Mouse (Mus musculus) c-Kit-positive CD71-positive TER-119-positive erythroid progenitor cells, embryonic 14.5 days (primary cell): ENCODE data around the gene Leng1.
"Not testable (repeated sequence)": the region's sequence is repeated elsewhere in the genome, so short reads cannot be mapped to it uniquely, and the experiment has no call there.

ENCODE experiments used
- DNase-seq: peaks from one replicate; pipeline ENCODE4 v3.0.0-alpha.2; 2013; ENCODE audit warnings: low spot score

The Leng1 gene

DNA sequence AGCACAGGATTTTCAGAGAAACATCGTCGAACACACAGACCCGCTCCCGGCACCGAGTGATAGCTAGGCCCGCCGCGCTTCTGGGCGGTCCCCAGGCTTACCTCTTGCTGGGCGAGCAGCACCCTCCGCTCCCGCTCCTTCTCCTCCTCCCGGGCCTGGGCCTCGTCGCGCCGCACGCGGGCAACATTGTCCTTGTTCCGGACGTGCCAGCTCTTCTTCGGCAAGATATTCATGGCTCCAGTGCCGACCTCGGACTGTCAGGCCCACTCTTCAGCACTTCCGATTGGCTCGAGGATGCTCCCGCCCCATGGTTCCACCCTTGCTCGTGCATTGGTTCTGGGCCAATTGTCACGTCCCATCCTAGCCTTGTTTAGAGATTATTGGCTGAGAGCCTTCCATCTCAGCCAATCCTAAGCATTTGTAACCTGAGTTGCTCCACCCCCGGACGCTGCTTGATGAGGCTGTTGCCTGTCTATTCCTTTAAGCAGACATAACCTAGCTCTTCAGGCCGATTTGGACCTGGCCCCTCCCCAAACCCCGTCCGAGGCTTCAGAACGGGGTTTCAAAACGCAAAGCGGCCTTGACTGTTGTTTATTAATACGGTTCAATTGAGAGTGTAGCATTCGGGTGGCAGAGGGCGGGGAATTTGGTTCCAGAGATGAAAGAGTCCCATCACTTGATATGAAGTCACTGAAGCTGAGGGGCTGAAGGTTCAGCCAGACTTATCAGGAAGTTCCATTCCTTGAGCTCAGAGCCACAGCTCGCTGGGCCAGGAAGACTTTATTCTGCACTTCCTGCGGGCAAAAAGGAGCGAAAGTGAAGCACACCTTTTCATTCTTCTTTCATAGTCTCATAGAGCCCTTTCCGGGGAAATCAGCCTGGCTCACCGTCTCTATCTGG is at the start of gene Leng1:
Gene Leng1, minus strand, starts transcription at position 626 of the 900 bp plus-strand sequence.
- DNase-seq: peak; percentile 98

DNA sequence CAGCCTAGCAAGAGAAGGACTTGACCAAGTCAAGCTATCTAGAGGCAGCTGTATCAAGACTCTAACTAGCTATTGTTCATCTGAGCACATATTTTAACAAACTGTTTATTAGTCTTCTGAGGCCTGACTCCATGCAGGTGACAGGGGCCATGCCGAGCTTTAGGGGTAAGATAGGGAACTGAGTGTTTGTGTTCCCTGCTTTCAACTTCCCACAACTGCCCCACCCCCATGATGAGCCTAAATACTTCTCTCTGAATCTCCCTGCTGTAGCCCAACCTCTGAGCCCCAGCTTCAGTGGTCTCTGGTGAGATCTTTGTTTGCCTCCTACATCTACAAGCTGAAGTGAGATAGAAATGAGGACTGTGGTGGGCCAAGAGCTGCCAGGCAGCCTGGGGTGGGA is 49.6 kb upstream of the Leng1 start:
- no peak for DNase-seq

DNA sequence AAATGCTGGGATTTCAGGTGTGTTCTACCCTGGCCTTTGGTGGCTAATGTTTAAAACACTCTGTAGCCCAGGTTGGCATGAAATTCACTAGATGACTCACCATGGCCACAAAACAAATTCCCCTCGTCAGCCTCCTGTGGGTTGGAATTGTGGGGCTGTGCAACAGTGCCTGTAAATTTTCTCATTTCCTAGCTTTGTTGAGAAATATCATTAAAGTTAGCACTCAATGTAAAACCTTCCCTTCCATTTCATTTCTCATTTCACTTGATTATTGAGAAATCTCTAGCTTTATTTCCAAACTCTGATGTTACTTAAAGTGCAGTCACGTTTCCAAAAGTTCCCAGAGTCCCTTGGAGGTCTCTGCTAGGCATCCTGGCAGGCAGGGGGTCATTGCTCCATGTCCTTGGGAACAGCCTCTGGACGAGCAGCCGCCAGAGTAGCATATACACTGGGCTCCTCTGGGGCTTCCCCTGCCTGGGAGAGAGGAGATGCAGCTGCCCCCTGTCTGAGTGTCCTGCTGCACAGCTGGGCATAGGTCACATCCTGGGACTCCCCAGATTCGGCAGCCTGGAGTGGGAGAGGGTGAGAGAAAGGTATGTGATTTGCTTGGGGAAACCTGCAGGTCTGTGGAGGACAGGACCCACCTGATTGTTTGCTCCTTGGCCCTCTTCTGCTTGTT is 46.8 kb upstream of the Leng1 start:
- no peak for DNase-seq

DNA sequence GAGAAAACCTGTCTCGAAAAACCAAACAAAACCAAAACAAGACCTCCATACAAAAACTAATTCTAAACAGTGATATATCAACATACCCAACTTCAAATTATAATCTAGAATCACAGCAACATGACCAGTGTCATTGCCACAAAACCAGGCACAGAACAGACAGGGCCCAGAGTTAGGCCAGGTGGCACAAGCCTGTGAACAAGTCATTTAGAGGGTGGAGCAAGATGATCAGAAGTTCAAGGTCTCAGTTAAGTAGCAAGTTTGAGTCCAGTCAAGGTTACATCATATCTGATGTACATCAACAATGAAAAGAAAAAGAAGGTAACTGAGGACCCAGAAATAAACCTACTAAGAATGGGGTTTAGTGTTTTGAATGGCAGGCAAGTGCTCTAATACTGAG is 43.4 kb upstream of the Leng1 start:
- no peak for DNase-seq

DNA sequence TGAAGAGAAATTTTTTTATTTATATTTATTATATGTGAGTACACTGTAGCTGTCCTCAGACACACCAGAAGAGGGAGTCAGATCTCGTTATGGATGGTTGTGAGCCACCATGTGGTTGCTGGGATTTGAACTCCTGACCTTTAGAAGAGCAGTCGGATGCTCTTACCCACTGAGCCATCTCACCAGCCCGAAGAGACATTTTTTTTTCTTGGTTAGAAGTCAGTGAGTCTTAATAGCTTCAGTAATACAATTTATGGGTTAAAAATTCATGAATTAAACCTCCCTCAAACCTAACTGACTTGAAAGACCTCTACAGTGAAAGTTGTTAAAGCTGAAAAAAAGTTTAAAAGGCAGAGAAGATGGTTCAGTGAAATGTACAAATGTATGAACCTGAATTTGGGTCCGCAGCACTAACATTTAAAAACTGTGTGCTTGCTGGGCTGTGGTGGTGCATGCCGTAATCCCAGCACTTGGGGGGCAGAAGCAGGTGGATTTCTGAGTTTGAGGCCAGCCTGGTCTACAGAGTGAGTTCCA is 42.9 kb upstream of the Leng1 start:
- DNase-seq: not testable (repeated sequence)

DNA sequence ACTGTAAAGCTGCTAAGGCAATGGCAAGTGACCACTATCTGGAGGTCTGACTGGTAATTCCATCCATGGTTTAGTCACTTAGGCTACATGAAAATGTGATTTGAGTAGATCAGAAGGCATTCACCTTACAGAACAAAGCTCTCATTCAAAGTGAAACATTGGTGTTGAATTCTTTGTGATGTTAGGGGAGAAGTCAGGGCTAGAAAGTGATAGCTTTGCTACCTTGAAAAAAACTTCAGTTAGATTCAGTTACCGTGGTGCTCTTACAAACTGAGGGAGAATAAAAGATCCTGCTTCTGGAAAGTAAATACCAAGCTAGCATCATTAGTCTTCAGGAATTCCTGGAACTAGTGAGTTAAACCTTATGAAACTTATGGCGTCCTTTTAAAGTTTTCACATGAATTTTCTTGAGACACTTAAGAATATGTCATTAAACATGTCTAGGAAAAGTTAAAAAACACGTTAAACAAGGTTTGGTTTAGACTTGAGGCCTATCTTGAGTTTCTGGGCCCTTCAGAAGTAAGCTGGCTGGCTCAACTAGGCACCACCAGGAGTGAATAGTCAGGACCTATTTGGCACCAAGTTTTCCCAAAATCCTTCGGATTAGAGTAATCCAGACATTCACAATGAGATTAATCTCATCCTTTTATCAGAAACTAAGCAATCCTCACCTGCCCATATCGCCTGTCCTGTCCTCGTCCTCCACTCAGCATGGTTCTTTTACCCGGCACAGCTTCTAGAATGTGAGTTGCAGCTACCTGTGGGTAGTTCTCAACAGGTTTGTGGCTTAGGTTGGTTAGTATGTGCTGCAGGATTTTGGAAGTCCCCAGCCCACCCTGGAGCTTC is 42.2 kb upstream of the Leng1 start:
- no peak for DNase-seq

DNA sequence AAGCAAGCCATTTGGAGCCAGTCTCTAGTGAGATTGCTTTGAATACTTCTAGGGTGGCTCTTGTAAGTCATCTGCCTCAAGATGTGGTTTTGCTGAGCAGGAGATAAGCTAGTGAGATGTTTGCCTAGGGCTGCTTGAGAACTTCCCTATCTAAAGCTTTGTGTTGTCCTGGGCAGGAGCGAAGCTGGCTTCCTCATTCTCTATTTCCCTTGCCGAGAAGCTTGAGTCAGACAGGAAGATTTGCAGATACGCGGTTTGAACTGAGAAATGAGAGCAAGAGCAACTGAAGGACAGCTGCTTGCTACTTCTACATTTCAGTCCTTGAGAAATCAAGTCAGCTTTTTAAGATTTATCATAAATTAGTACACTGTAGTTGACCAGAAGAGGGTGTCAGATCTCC is 41.4 kb upstream of the Leng1 start:
- DNase-seq: peak; percentile 44

DNA sequence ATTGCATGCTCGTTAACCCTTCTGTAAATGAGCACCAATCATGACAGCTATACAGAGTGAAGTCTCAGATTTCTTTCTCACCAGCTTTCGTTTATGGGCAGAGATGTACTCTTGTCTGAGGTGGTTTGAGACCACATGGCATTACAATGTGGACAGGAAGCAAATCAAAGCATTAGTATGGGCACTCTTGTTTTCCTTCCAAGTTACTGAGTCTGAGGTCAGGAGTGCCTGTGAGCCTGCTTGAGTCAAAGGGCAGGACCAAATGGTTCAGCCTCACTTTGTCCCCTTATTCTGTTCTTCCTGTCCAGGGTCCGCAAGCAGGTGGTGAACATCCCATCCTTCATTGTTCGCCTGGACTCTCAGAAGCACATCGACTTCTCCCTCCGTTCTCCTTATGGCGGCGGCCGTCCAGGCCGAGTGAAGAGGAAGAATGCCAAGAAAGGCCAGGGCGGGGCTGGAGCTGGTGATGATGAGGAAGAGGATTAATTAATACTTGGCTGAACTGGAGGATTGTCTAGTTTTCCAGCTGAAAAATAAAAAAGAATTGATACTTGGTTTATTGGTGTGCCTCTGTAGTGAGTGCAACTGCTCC is 40.8 kb upstream of the Leng1 start:
- DNase-seq: no peak

DNA sequence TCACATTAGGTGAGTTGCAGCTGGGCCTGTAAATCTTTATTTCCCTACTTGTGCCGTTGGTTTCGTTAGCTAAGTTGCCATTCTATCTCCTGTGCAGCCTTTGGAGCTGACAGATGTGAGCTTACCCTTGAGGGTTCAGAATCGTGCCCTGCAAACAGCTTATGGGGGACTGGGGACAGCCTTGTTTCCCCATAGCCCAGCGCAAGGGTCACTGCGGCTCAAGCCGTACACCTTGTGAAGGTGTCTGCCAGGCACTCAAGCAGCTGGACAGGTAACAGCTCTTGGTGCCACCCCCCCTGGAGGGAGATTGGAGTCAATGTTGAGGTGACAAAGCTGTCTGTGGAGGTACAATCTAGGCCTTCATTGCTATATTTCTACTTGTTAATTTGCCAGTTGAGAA is 40.3 kb upstream of the Leng1 start:
- DNase-seq: no peak

DNA sequence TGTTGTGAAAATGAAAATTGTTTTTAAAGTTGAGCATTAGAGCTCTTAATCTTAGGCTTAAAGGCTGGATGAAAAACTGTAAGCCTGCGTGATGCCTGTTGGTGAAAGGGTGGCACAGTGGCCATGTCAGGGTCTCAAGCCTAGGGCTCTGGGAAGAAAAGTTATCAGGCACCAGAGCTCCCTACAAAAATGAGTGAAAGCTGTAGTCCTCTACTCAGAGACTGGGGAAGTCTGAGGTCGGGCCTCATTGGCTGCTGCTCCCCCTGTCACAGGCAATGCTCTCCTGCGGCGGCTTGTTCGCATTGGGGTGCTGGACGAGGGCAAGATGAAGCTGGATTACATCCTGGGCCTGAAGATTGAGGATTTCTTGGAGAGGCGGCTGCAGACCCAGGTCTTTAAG is 39.8 kb upstream of the Leng1 start:
- DNase-seq: not testable (repeated sequence)

DNA sequence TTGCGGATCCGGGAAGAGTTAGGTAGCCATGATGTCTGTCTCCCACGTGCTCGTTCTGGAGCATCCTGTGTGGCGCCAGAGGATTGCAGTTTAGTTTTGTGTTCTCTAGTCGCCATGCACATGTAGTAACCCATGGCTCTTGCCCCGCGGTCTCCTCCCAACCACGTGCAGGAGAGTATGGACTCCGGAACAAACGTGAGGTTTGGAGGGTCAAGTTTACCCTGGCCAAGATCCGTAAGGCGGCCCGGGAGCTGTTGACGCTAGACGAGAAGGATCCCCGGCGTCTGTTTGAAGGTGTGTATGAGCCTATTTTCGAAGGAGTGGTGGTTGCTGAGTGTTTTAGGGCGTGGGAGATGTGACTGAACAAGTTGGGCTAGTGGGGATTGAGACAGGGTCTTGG is 38.8 kb upstream of the Leng1 start:
- DNase-seq: no peak

DNA sequence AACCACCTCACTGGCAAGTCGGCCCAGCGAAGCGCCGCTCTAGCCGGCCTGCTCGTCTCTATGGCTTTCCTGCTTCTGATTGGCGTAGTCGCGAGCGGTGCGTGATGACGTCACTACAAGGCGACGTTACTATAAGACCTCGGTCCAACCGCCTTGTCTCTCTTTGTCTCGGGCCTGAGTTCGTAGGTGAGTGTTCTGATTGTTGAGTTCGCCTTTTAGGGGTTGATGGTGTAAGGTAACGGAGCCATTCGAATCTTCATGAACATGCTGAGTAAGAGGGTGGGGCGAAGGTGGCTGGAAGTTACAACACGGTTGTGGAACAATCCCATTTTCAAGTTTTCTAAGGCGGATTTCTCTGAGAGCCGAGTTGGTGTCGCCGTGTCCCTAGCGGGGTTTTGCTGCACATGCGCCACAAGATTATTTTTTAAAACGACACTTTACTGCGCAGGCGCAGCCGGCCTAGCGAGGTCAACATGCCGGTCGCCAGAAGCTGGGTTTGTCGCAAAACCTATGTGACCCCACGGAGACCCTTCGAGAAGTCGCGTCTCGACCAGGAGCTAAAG is 38.3 kb upstream of the Leng1 start, which contains the start of gene Rps9:
Gene Rps9, plus strand, starts transcription at position 115 of the 563 bp plus-strand sequence.
- DNase-seq: peak; percentile 97

DNA sequence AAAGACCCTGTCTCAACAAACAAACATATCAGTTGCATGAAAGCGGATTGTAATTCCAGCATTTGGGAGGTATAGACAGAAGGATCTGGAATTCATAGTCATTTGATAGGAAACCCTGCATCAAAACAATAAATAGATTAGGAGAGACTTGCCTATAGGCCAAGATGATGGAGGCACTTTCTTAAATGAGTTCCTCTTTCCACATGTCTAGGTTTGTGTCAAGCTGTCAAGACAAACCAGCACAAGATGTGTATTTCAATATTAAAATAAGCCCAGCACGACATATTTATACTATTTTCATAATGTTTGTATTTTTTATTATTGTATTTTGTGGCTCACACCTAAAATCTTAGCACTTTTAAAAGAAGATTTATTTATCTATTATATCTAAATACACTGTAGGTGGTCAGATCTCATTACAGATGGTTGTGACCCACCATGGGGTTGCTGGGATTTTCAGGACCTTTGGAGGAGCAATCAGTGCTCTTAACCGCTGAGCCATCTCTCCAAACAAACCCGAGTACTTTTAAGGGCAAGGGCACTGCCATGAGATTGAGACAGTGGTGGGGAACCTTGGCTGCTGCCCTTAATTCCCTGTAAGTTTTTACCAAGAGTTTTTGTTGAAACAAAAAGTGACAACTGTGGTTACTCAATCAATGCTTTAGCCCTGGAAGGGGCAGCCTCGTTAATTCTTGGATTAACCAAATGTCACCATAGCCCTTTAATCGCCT is 37.7 kb upstream of the Leng1 start:
- DNase-seq: no peak

DNA sequence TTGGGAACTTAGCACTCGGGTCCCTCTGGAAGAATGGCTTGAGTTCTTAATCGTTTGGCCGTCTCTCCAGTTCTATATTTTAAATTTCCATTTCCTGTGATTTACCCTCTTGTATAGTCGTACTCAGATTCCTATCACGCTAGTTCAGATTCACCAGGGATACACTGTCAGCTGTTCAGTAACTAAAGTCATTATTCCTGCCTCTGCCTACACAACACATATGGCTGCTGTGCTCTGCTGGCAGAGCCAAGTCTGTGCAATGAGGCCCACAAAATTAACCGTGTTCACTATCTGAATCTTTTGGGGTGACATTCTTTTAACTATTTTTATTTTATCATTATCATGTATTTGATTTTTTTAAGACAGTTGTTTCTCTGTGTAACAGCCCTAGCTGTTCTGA is 32.8 kb upstream of the Leng1 start:
- no peak for DNase-seq

DNA sequence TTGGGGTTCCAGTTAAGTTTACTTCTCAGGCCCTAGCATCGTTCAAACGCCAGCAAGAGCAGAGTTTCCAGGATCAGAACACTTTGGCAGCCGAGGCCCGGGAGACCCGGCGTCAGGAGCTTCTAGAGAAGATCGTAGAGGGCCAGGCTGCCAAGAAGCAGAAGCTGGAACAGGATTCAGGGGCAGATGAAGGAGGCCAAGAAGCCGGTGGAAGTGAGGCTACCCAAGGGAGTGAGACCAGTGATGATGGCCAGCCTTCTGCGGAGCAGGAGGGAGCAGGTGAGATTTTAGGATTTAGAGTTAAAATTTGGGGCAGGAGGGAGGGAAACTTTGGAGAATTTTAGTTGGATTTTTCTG is 29.3 kb upstream of the Leng1 start:
- not testable (repeated sequence) for DNase-seq

DNA sequence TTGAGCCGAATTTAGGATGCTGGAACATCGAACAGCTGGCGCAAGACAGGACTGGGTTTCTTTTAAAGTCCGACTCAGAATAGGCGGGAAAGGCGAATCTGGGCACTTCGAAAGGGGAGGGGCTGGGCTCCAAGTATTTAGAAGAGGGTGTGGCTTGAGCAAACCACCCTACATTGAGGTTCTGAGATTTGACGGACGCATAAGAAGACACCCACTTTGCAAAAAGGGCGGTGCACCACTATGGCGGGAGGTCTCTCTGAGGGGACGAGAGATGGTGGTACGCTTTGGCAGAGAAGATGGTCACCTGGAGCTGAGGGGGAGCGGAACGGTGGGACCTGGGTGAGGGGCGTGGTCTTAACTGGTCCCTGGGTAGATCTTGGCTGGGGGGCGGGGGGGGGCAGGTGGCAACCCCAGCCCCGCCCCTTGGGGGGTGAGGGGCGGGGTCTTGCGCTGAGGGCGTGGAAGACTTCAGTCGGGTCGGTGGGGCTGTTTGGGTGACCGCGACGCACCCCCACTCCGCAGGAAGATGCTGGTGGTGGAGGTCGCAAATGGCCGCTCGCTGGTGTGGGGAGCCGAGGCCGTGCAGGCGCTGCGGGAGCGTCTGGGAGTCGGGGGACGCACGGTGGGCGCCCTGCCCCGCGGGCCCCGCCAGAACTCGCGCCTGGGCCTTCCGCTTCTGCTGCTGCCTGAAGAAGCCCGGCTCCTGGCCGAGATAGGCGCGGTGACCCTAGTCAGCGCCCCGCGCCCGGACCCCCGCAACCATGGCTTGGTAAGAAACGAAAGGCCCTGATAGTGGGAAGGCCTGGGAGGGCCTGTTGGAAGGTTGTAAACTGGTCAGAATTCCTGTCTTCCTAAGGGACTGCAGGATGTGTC is 28.7 kb upstream of the Leng1 start:
- DNase-seq: peak; percentile 56

DNA sequence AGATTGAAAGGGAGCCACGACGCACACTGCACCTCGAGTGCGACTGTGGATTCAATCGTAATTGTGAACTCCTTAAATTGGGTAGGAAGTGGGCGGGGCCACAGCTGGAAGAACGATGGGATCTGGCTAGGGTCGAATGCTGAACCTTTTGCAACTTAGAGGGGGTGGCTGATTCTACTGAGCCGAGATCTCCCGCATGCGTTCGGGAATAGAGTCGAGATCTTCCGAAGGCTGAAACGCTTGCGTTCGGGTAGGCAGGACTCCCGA is 28.1 kb upstream of the Leng1 start:
- no peak for DNase-seq

DNA sequence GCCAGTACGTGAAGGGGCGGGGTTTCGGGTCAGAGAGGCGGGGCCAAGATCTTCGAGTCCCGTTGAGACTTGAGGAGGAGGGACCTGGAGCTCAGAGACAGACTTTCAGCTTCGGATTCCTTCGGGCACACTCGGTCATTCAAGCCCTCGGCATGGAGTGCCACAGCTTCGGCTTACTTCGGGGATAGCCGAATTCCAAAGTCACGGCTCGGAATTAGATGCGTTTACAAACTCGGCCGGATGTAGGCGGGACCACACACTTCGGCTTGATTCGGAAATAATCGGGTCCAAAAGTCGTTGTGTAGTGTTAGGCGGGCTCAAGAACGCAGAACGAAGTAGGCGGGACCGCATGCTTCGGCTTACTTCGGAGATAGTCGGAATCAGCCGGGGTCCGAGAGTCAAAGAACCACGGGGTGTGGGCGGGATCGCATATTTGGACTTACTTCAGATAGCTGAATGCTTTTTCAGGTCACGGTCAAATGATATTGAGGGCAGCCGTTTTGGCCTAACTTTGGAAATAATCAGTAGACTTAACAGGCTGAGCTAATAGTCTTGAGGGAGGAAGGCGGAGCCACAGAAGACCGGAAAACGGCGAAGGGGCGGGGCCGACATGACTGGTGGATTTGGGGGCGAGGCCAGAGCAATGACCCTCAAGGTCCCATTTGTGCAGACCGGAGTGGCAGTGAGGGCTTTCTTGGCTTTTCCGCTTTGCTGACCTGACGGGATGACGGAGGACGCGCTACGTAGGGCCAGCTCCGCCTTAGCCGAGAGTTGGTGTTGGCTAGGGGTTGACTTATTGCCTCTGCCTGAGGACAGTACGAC is 27.6 kb upstream of the Leng1 start, which contains the start of gene Mboat7:
Gene Mboat7, minus strand, starts transcription at position 537 of the 822 bp plus-strand sequence.
- DNase-seq: peak; percentile 93

DNA sequence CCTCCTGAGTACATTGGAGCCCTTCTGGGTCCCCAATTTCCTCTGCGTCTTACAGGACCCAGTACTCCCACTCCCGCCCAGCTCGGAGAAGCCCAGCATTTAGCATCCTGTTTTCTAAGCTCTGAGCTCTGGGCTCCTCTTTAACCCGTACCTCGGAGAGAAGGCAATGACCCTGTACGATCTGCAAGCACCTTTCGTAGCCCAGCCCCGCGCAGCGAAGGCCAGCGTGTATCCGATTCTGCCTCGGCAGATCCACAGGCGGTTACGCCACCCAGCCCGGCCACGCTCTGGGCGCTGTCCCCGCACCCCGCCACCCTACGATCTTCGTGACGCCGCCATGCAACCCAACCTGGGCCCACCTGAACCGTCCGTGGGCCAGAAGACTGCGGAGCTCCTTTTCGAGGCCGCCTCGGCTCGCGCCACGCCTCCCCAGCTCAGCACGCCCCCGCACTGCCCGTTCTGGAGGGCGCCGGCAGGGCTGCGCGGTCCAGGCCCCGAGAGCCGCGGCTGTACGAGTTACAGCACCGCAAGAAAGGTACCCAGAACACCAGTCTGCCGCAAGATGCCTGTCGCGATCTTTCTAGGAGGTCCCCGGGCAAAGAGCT is 26.8 kb upstream of the Leng1 start, which contains the start of gene Tsen34:
Gene Tsen34, plus strand, starts transcription at position 482 of the 605 bp plus-strand sequence.
- no peak for DNase-seq
